ENCODE assay signal across 9 mouse cellular contexts in the genomic region with DNA sequence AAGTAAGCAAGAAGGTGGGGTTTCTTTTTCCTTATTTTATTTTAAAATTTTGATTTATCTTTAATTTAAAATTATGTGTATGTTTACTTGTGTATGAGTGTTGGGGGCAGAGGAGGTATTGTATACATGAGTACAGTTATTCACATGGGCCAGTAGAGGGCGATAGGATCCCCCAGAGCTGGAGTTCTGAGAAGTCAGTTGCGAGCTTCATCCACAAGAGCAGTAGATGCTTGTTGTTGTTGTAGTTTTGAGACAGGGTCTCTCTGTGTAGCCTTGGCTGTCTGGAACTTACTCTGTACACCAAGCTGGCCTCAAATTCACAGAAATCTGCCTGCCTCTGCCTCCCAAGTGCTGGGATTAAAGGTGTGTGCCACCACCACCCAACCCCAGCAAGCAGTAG. TPM values are rescaled to one million over a fixed set of nuclear protein-coding genes. Genes with fewer than 3 reads are reported as not detected.
DNase-seq lines count a peak whose midpoint lies in the region; ATAC-seq and TF ChIP-seq lines count a peak whose summit lies in the region.
"Had no signal": no experiment of that assay in that cellular context is flagged by ENCODE, and none has a peak within 500 bp of the region (broad histone marks: within the 10 kb centered on the region; RNA-seq: fewer than 3 reads in every experiment).

No protein-coding gene starts in this region.

- H3K4me2 ChIP-seq in liver, embryonic 12.5 days: no peak overlapping the region
- H3K4me2 ChIP-seq: hindbrain, embryonic 15.5 days had no signal

- H3K9me3 ChIP-seq in liver, embryonic 12.5 days (replicated peaks): no peaks in the 10 kb centered on the region
- H3K9me3 ChIP-seq: hindbrain, embryonic 15.5 days had no signal

- TF ChIP-seq CTCF in cerebellum, adult 2 months (IDR thresholded peaks at IDR 0.05; ENCODE audit: borderline replicate concordance, insufficient read depth, low read depth, low read length): peak; percentile 22; the same call in 1 of the 2 replicates
- peak; percentile 52 for TF ChIP-seq CTCF in lung, adult 2 months (IDR thresholded peaks at IDR 0.05; ENCODE audit: insufficient read depth, low read length)

- no peak for TF ChIP-seq POLR2A in cerebellum, adult 2 months (IDR thresholded peaks at IDR 0.05; ENCODE audit: borderline replicate concordance, insufficient read depth, low read length)
- TF ChIP-seq POLR2A in lung, adult 2 months (IDR thresholded peaks at IDR 0.05; ENCODE audit: borderline replicate concordance, extremely low read depth, low read depth, low read length): no peak

- no peak for DNase-seq in cerebellum, adult 2 months
- DNase-seq in cerebellum, postnatal 4 days (ENCODE audit: low spot score in 2 of 2): no peak
- peak; percentile 42 for DNase-seq in liver
- DNase-seq in embryo, embryonic 9.5 days (ENCODE audit: extremely low spot score): peak; percentile 38
- no peak for DNase-seq in lung, adult 2 months
- no peak for DNase-seq in Muller cell, postnatal 12 days (ENCODE audit: inconsistent ontology term)
- DNase-seq in urinary bladder, postnatal 25 days (ENCODE audit: low spot score): no peak

- H3K9ac ChIP-seq in liver, embryonic 12.5 days: no peak overlapping the region
- H3K9ac ChIP-seq: hindbrain, embryonic 15.5 days had no signal

- no peaks in the 10 kb centered on the region for H3K36me3 ChIP-seq in liver, embryonic 12.5 days
- H3K36me3 ChIP-seq: hindbrain, embryonic 15.5 days had no signal

- H3K4me3 ChIP-seq in cerebellum, adult 2 months (replicated peaks; ENCODE audit: insufficient read depth, low read depth, low read length): no peak overlapping the region
- no peak overlapping the region for H3K4me3 ChIP-seq in liver, embryonic 12.5 days
- no peak overlapping the region for H3K4me3 ChIP-seq in lung, adult 2 months (replicated peaks; ENCODE audit: extremely low read depth, low read depth, low read length)
- H3K4me3 ChIP-seq: hindbrain, embryonic 15.5 days had no signal

- no peaks in the 10 kb centered on the region for H3K27me3 ChIP-seq in cerebellum, adult 2 months (ENCODE audit: control insufficient read depth, insufficient read depth, low read length)
- H3K27me3 ChIP-seq in liver, embryonic 12.5 days (replicated peaks): peaks cover 9% of the 10 kb centered on the region; the same call in 1 of the 2 replicates
- H3K27me3 ChIP-seq: hindbrain, embryonic 15.5 days had no signal

- WGBS in cerebellum, adult 2 months: 20% methylated on average over 2 of the region's 2 CpGs
- WGBS in liver, embryonic 12.5 days (ENCODE audit: insufficient replicate concordance): 6% methylated on average over 2 of the region's 2 CpGs
- WGBS in lung, adult 2 months: 14% methylated on average over 2 of the region's 2 CpGs

- ATAC-seq in liver, embryonic 12.5 days: no peak

- no peak overlapping the region for H3K27ac ChIP-seq in cerebellum, adult 2 months (ENCODE audit: insufficient read depth, low read length)
- H3K27ac ChIP-seq in liver, embryonic 12.5 days: no peak overlapping the region
- H3K27ac ChIP-seq: hindbrain, embryonic 15.5 days had no signal

- no peaks in the 10 kb centered on the region for H3K4me1 ChIP-seq in cerebellum, adult 2 months (ENCODE audit: control insufficient read depth, insufficient read depth, low read length)
- no peaks in the 10 kb centered on the region for H3K4me1 ChIP-seq in liver, embryonic 12.5 days
- no peaks in the 10 kb centered on the region for H3K4me1 ChIP-seq in lung, adult 2 months (ENCODE audit: control insufficient read depth, insufficient read depth, low read length)
- H3K4me1 ChIP-seq: hindbrain, embryonic 15.5 days had no signal

RNA-seq across cellular contexts. Expression of a gene that starts 23.8 kb away (rescaled TPM):
- polyA plus RNA-seq in cerebellum, adult 2 months (2012; rRNA removed): 46.1 and 50.2 TPM in 2 replicates
- 111 and 115 TPM in 2 replicates for polyA plus RNA-seq in liver, embryonic 12.5 days (2016; fragmentation: Nextera tagmentation; extraction: Ambion mirVana)
- 4.8 and 9.0 TPM in 2 replicates for polyA plus RNA-seq in lung, adult 2 months (2012; rRNA removed)

Comparison
In these comparisons a context has a peak if more than half of its experiments do, and no peak if none do; other contexts are left out.
1. DNase-seq: peak in liver (single experiment) and embryo, embryonic 9.5 days (single experiment); none in cerebellum, adult 2 months (0 of 2), cerebellum, postnatal 4 days (0 of 2), lung, adult 2 months (single experiment), Muller cell, postnatal 12 days (single experiment) and urinary bladder, postnatal 25 days (single experiment).